Mouse (Mus musculus): ENCODE results near the gene Srpk3.
"Not testable (repeated sequence)": the region's sequence is repeated elsewhere in the genome, so short reads cannot be mapped to it uniquely, and the experiment has no call there.

Gene Srpk3

GRCm38 (mm10) chrX:73774168-73774760, at the start of gene Srpk3:
Gene Srpk3 (plus strand): TSS chrX:73774405.
- no peak for DNase-seq (ENCODE audit: low spot score)

GRCm38 (mm10) chrX:73730908-73731307, 43.3 kb upstream of the Srpk3 start:
- no peak for DNase-seq (ENCODE audit: low spot score)

GRCm38 (mm10) chrX:73738155-73738554, 36.0 kb upstream of the Srpk3 start:
- no peak for DNase-seq (ENCODE audit: low spot score)

- DNase-seq (ENCODE audit: low spot score) = no peak
Measured at GRCm38 (mm10) chrX:73739151-73739550, 35.1 kb upstream of the Srpk3 start.

GRCm38 (mm10) chrX:73739841-73740240, 34.4 kb upstream of the Srpk3 start:
- not testable (repeated sequence) for DNase-seq (ENCODE audit: low spot score)

GRCm38 (mm10) chrX:73744774-73745481, 29.3 kb upstream of the Srpk3 start:
- DNase-seq (ENCODE audit: low spot score) = no peak

- DNase-seq (ENCODE audit: low spot score) = no peak
Measured at GRCm38 (mm10) chrX:73748977-73749376, 25.2 kb upstream of the Srpk3 start.

- DNase-seq (ENCODE audit: low spot score) = no peak
Measured at GRCm38 (mm10) chrX:73756334-73757140, 17.7 kb upstream of the Srpk3 start, which contains the start of gene Plxnb3. Gene Plxnb3 (plus strand): TSS chrX:73757090.

GRCm38 (mm10) chrX:73758611-73759290, 15.5 kb upstream of the Srpk3 start:
- DNase-seq (ENCODE audit: low spot score) = no peak

GRCm38 (mm10) chrX:73765311-73765710, 8.9 kb upstream of the Srpk3 start:
- DNase-seq (ENCODE audit: low spot score) = no peak

GRCm38 (mm10) chrX:73767267-73767666, 6.9 kb upstream of the Srpk3 start:
- DNase-seq (ENCODE audit: low spot score) = no peak

- DNase-seq (ENCODE audit: low spot score) = no peak
Measured at GRCm38 (mm10) chrX:73774802-73775483, 738 bp downstream of the Srpk3 start.

- DNase-seq (ENCODE audit: low spot score) = no peak
Measured at GRCm38 (mm10) chrX:73782227-73782626, 8.0 kb downstream of the Srpk3 start.

GRCm38 (mm10) chrX:73785666-73786065, 11.5 kb downstream of the Srpk3 start:
- DNase-seq (ENCODE audit: low spot score) = no peak

GRCm38 (mm10) chrX:73786364-73787224, 12.4 kb downstream of the Srpk3 start, which contains the start of the genes Idh3g and Ssr4:
Gene Idh3g (minus strand): TSS chrX:73786897.
Gene Ssr4 (plus strand): TSS chrX:73787028.
- DNase-seq (ENCODE audit: low spot score) = peak; percentile 86

GRCm38 (mm10) chrX:73787225-73787558, 13.0 kb downstream of the Srpk3 start:
- DNase-seq (ENCODE audit: low spot score) = no peak

- no peak for DNase-seq (ENCODE audit: low spot score)
Measured at GRCm38 (mm10) chrX:73788501-73788900, 14.3 kb downstream of the Srpk3 start.

- DNase-seq (ENCODE audit: low spot score) = no peak
Measured at GRCm38 (mm10) chrX:73793039-73793438, 18.8 kb downstream of the Srpk3 start.

- no peak for DNase-seq (ENCODE audit: low spot score)
Measured at GRCm38 (mm10) chrX:73793505-73793904, 19.3 kb downstream of the Srpk3 start.

- DNase-seq (ENCODE audit: low spot score) = no peak
Measured at GRCm38 (mm10) chrX:73797511-73797910, 23.3 kb downstream of the Srpk3 start.

- DNase-seq (ENCODE audit: low spot score) = peak; percentile 62
Measured at GRCm38 (mm10) chrX:73798502-73798901, 24.3 kb downstream of the Srpk3 start.
